Mouse (Mus musculus): ENCODE measurements around the gene Slpi.

Slpi gene

GRCm38 (mm10) chr2:164421979-164422378 is 33.1 kb upstream of the Slpi start:
- intact Hi-C loops (cut with DNase I): no loop called here

GRCm38 (mm10) chr2:164421306-164421705 is 32.4 kb upstream of the Slpi start:
- intact Hi-C loops (cut with DNase I): no loop called here

GRCm38 (mm10) chr2:164419489-164419888 is 30.6 kb upstream of the Slpi start:
- intact Hi-C loops (cut with DNase I): loop anchor here (2.0 to 5.0 kb wide), 2 partner anchors 38 to 101 kb away; partner anchors contain the start of gene Sys1

GRCm38 (mm10) chr2:164418308-164418875 is 29.5 kb upstream of the Slpi start:
- intact Hi-C loops (cut with DNase I): loop anchor here (2.0 to 5.0 kb wide), 2 partner anchors 39 to 102 kb away; partner anchors contain the start of gene Sys1

GRCm38 (mm10) chr2:164417198-164417597 is 28.3 kb upstream of the Slpi start:
- intact Hi-C loops (cut with DNase I): loop anchor here (5.0 kb wide), 1 partner anchor 40 kb away; the partner anchor contains the start of gene Sys1

GRCm38 (mm10) chr2:164414581-164414980 is 25.7 kb upstream of the Slpi start:
- intact Hi-C loops (cut with DNase I): no loop called here

- intact Hi-C loops (cut with DNase I): no loop called here
Measured at GRCm38 (mm10) chr2:164414167-164414566, 25.3 kb upstream of the Slpi start.

GRCm38 (mm10) chr2:164407708-164408107 is 18.8 kb upstream of the Slpi start:
- intact Hi-C loops (cut with DNase I): no loop called here

- intact Hi-C loops (cut with DNase I): no loop called here
Measured at GRCm38 (mm10) chr2:164405519-164405918, 16.6 kb upstream of the Slpi start.

- intact Hi-C loops (cut with DNase I): no loop called here
Measured at GRCm38 (mm10) chr2:164405060-164405459, 16.2 kb upstream of the Slpi start, which contains the start of gene Matn4. Gene Matn4 (minus strand): TSS chr2:164405160.

- intact Hi-C loops (cut with DNase I): no loop called here
Measured at GRCm38 (mm10) chr2:164404082-164404990, 15.4 kb upstream of the Slpi start.

GRCm38 (mm10) chr2:164403396-164404081 is 14.6 kb upstream of the Slpi start:
- intact Hi-C loops (cut with DNase I): no loop called here

- intact Hi-C loops (cut with DNase I): no loop called here
Measured at GRCm38 (mm10) chr2:164402906-164403305, 14.0 kb upstream of the Slpi start, which contains the start of gene Rbpjl. Gene Rbpjl (plus strand): TSS chr2:164403141.

GRCm38 (mm10) chr2:164396911-164397310 is 8.0 kb upstream of the Slpi start:
- intact Hi-C loops (cut with DNase I): no loop called here

- intact Hi-C loops (cut with DNase I): no loop called here
Measured at GRCm38 (mm10) chr2:164396076-164396475, 7.2 kb upstream of the Slpi start.

- intact Hi-C loops (cut with DNase I): no loop called here
Measured at GRCm38 (mm10) chr2:164393126-164393525, 4.2 kb upstream of the Slpi start.

GRCm38 (mm10) chr2:164389499-164389898 is 604 bp upstream of the Slpi start:
- intact Hi-C loops (cut with DNase I): loop anchor here (5.0 to 10.0 kb wide), 3 partner anchors 37 to 287 kb away; no protein-coding TSS in a partner anchor

- intact Hi-C loops (cut with DNase I): loop anchor here (5.0 to 10.0 kb wide), 3 partner anchors 35 to 285 kb away; no protein-coding TSS in a partner anchor
Measured at GRCm38 (mm10) chr2:164386953-164387352, 1.9 kb downstream of the Slpi start.

- intact Hi-C loops (cut with DNase I): loop anchor here (5.0 to 10.0 kb wide), 3 partner anchors 34 to 284 kb away; no protein-coding TSS in a partner anchor
Measured at GRCm38 (mm10) chr2:164385927-164386763, 2.8 kb downstream of the Slpi start.

- intact Hi-C loops (cut with DNase I): loop anchor here (10.0 kb wide), 1 partner anchor 249 kb away; no protein-coding TSS in a partner anchor
Measured at GRCm38 (mm10) chr2:164383656-164384399, 5.1 kb downstream of the Slpi start.

All from adrenal gland (tissue).